ENCODE assay signal across 8 mouse cellular contexts in genomic region chr15:101228866-101229590, GRCm38 (mm10). TPM values are rescaled to one million over a fixed set of nuclear protein-coding genes. Genes with fewer than 3 reads are reported as not detected.
A peak's percentile ranks its signal among the peaks of the same experiment; 100 is the strongest.
DNase-seq lines count a peak whose midpoint lies in the region; ATAC-seq and TF ChIP-seq lines count a peak whose summit lies in the region.

No protein-coding gene starts in this region.

- intact Hi-C loops in left cerebral cortex, adult 2 months (cut with DNase I), result loop anchor here (5.0 to 10.0 kb wide), 2 partner anchors 753 to 846 kb away; partner anchors contain the start of gene Eif4b

- ATAC-seq in limb, embryonic 15.5 days (ENCODE audit: insufficient number of reproducible peaks, low FRiP score, low TSS enrichment, low read depth), result no peak
- ATAC-seq in midbrain, embryonic 15.5 days (replicated peaks), result no peak

- H3K27ac ChIP-seq in left cerebral cortex, adult 2 months, result peak overlapping the region; percentile 72; the same call in 1 of the 2 replicates
- peak overlapping the region; percentile 36 for H3K27ac ChIP-seq in brown adipose tissue, adult 24 weeks (replicated peaks; ENCODE audit: low read depth, low read length)
- H3K27ac ChIP-seq in limb, embryonic 15.5 days, result peak overlapping the region; percentile 92
- H3K27ac ChIP-seq in hindbrain, embryonic 10.5 days, result no peak overlapping the region
- H3K27ac ChIP-seq in midbrain, embryonic 15.5 days, result no peak overlapping the region

- H3K36me3 ChIP-seq in limb, embryonic 15.5 days, result peaks cover 35% of the 10 kb centered on the region
- H3K36me3 ChIP-seq in hindbrain, embryonic 10.5 days, result peaks cover 41% of the 10 kb centered on the region
- H3K36me3 ChIP-seq in midbrain, embryonic 15.5 days (replicated peaks), result no peaks in the 10 kb centered on the region

- TF ChIP-seq CTCF in left cerebral cortex, adult 2 months (IDR thresholded peaks at IDR 0.05), result no peak

- WGBS in limb, embryonic 15.5 days, result 74% methylated on average over 21 of the region's 21 CpGs
- WGBS in hindbrain, embryonic 10.5 days, result 91% methylated on average over 21 of the region's 21 CpGs
- WGBS in midbrain, embryonic 15.5 days, result 89% methylated on average over 21 of the region's 21 CpGs

- H3K27me3 ChIP-seq in limb, embryonic 15.5 days, result no peaks in the 10 kb centered on the region
- peaks cover 56% of the 10 kb centered on the region for H3K27me3 ChIP-seq in hindbrain, embryonic 10.5 days (ENCODE audit: insufficient read depth, poor library complexity, severe bottlenecking)
- no peaks in the 10 kb centered on the region for H3K27me3 ChIP-seq in midbrain, embryonic 15.5 days (replicated peaks)

- peaks cover 5% of the 10 kb centered on the region for H3K4me1 ChIP-seq in brown adipose tissue, adult 24 weeks (ENCODE audit: control insufficient read depth, insufficient read depth, insufficient read length, low read length)
- peaks cover 73% of the 10 kb centered on the region for H3K4me1 ChIP-seq in limb, embryonic 15.5 days
- peaks cover 61% of the 10 kb centered on the region for H3K4me1 ChIP-seq in hindbrain, embryonic 10.5 days (replicated peaks)
- peaks cover 8% of the 10 kb centered on the region for H3K4me1 ChIP-seq in midbrain, embryonic 15.5 days

- DNase-seq in left cerebral cortex, adult 2 months (ENCODE audit: extremely low spot score in 1 of 2, low spot score in 2 of 2), result no peak
- DNase-seq in left cerebral cortex, adult 9 months (ENCODE audit: low spot score in 2 of 2), result no peak
- DNase-seq in heart, adult 9 months (ENCODE audit: low spot score in 2 of 2), result peak; percentile 58 to 68
- DNase-seq in hindbrain, embryonic 10.5 days (ENCODE audit: low spot score), result no peak
- no peak for DNase-seq in layer of hippocampus, postnatal 14 days (ENCODE audit: low spot score in 2 of 2)

- no peak overlapping the region for H3K4me3 ChIP-seq in left cerebral cortex, adult 2 months
- H3K4me3 ChIP-seq in brown adipose tissue, adult 24 weeks (ENCODE audit: insufficient read depth, low read depth, low read length), result no peak overlapping the region
- no peak overlapping the region for H3K4me3 ChIP-seq in limb, embryonic 15.5 days
- H3K4me3 ChIP-seq in hindbrain, embryonic 10.5 days, result no peak overlapping the region
- H3K4me3 ChIP-seq in midbrain, embryonic 15.5 days, result no peak overlapping the region

- no peak overlapping the region for H3K4me2 ChIP-seq in limb, embryonic 15.5 days
- H3K4me2 ChIP-seq in midbrain, embryonic 15.5 days, result no peak overlapping the region

- no peaks in the 10 kb centered on the region for H3K9me3 ChIP-seq in limb, embryonic 15.5 days
- no peaks in the 10 kb centered on the region for H3K9me3 ChIP-seq in hindbrain, embryonic 10.5 days
- H3K9me3 ChIP-seq in midbrain, embryonic 15.5 days, result no peaks in the 10 kb centered on the region

- no peak overlapping the region for H3K9ac ChIP-seq in limb, embryonic 15.5 days
- no peak overlapping the region for H3K9ac ChIP-seq in midbrain, embryonic 15.5 days

RNA-seq across cellular contexts. Expression of gene Grasp, which starts 5.0 kb away (rescaled TPM):
- total RNA-seq in left cerebral cortex, adult 2 months (2021), result 100 to 1,000 TPM in 1 of 2 experiments, 10 to 100 TPM in 1; 89.7 to 107 TPM
- 1.7 and 3.7 TPM in 2 replicates for polyA plus RNA-seq in brown adipose tissue, adult 24 weeks (2012; ENCODE audit: insufficient read depth, insufficient read length, missing spikeins)
- polyA plus RNA-seq in limb, embryonic 15.5 days (2015; fragmentation: Nextera tagmentation; extraction: Ambion mirVana), result 5.3 and 7.2 TPM in 2 replicates
- 5.5 and 5.8 TPM in 2 replicates for polyA plus RNA-seq in hindbrain, embryonic 10.5 days (2016; fragmentation: Nextera tagmentation; extraction: Ambion mirVana)
- polyA plus RNA-seq in midbrain, embryonic 15.5 days (2015; fragmentation: Nextera tagmentation; extraction: Ambion mirVana), result 1.3 and 1.9 TPM in 2 replicates
- 10 to 100 TPM; 53.4 to 55.2 TPM for total RNA-seq in layer of hippocampus, postnatal 14 days (2021)

RNA-seq across cellular contexts. Expression of gene Nr4a1, which starts 25.0 kb away (rescaled TPM):
- total RNA-seq in left cerebral cortex, adult 2 months (2021), result 100 to 1,000 TPM; 155 to 210 TPM
- polyA plus RNA-seq in brown adipose tissue, adult 24 weeks (2012; ENCODE audit: insufficient read depth, insufficient read length, missing spikeins), result 20.8 and 136 TPM in 2 replicates
- polyA plus RNA-seq in limb, embryonic 15.5 days (2015; fragmentation: Nextera tagmentation; extraction: Ambion mirVana), result 14.7 and 18.4 TPM in 2 replicates
- polyA plus RNA-seq in hindbrain, embryonic 10.5 days (2016; fragmentation: Nextera tagmentation; extraction: Ambion mirVana), result 4.8 and 5.1 TPM in 2 replicates
- 4.2 and 4.9 TPM in 2 replicates for polyA plus RNA-seq in midbrain, embryonic 15.5 days (2015; fragmentation: Nextera tagmentation; extraction: Ambion mirVana)
- 10 to 100 TPM; 34.5 to 54.4 TPM for total RNA-seq in layer of hippocampus, postnatal 14 days (2021)

RNA-seq across cellular contexts. Expression of gene Atg101, which starts 55.0 kb away (rescaled TPM):
- 10 to 100 TPM; 41.9 to 44.5 TPM for total RNA-seq in left cerebral cortex, adult 2 months (2021)
- polyA plus RNA-seq in brown adipose tissue, adult 24 weeks (2012; ENCODE audit: insufficient read depth, insufficient read length, missing spikeins), result 34.8 and 38.0 TPM in 2 replicates
- 69.7 and 69.9 TPM in 2 replicates for polyA plus RNA-seq in limb, embryonic 15.5 days (2015; fragmentation: Nextera tagmentation; extraction: Ambion mirVana)
- 79.0 and 82.1 TPM in 2 replicates for polyA plus RNA-seq in hindbrain, embryonic 10.5 days (2016; fragmentation: Nextera tagmentation; extraction: Ambion mirVana)
- 83.9 and 84.3 TPM in 2 replicates for polyA plus RNA-seq in midbrain, embryonic 15.5 days (2015; fragmentation: Nextera tagmentation; extraction: Ambion mirVana)
- total RNA-seq in layer of hippocampus, postnatal 14 days (2021), result 10 to 100 TPM; 45.9 to 47.3 TPM

RNA-seq across cellular contexts. Expression of gene Acvr1b, which starts 55.2 kb away (rescaled TPM):
- 100 to 1,000 TPM; 102 to 114 TPM for total RNA-seq in left cerebral cortex, adult 2 months (2021)
- polyA plus RNA-seq in brown adipose tissue, adult 24 weeks (2012; ENCODE audit: insufficient read depth, insufficient read length, missing spikeins), result 3.1 and 3.2 TPM in 2 replicates
- 8.4 and 10.9 TPM in 2 replicates for polyA plus RNA-seq in limb, embryonic 15.5 days (2015; fragmentation: Nextera tagmentation; extraction: Ambion mirVana)
- 6.3 and 10.9 TPM in 2 replicates for polyA plus RNA-seq in hindbrain, embryonic 10.5 days (2016; fragmentation: Nextera tagmentation; extraction: Ambion mirVana)
- 23.3 and 24.9 TPM in 2 replicates for polyA plus RNA-seq in midbrain, embryonic 15.5 days (2015; fragmentation: Nextera tagmentation; extraction: Ambion mirVana)
- total RNA-seq in layer of hippocampus, postnatal 14 days (2021), result 10 to 100 TPM; 71.3 to 79.6 TPM

Comparison
In these comparisons a context has a peak if more than half of its experiments do, and no peak if none do; other contexts are left out.
1. DNase-seq: peak in heart, adult 9 months (2 of 2); none in left cerebral cortex, adult 2 months (0 of 2), left cerebral cortex, adult 9 months (0 of 2), hindbrain, embryonic 10.5 days (single experiment) and layer of hippocampus, postnatal 14 days (0 of 2).
2. H3K27ac ChIP-seq: peak in left cerebral cortex, adult 2 months (single experiment), brown adipose tissue, adult 24 weeks (single experiment) and limb, embryonic 15.5 days (single experiment); none in hindbrain, embryonic 10.5 days (single experiment) and midbrain, embryonic 15.5 days (single experiment).